Mouse (Mus musculus) lung, postnatal 0 days (tissue): ENCODE measurements around the gene Tuba3b.

ENCODE experiments used
- CTCF ChIP-seq: IDR thresholded peaks from 2 replicates; pipeline ENCODE4 v1.5.1; 2016; ENCODE audit warnings: antibody characterized with exemption, mild to moderate bottlenecking
- EP300 ChIP-seq: IDR thresholded peaks from 2 replicates; pipeline ENCODE4 v1.6.1; 2016; ENCODE audit warnings: antibody characterized with exemption, mild to moderate bottlenecking, control low read depth

DNA sequence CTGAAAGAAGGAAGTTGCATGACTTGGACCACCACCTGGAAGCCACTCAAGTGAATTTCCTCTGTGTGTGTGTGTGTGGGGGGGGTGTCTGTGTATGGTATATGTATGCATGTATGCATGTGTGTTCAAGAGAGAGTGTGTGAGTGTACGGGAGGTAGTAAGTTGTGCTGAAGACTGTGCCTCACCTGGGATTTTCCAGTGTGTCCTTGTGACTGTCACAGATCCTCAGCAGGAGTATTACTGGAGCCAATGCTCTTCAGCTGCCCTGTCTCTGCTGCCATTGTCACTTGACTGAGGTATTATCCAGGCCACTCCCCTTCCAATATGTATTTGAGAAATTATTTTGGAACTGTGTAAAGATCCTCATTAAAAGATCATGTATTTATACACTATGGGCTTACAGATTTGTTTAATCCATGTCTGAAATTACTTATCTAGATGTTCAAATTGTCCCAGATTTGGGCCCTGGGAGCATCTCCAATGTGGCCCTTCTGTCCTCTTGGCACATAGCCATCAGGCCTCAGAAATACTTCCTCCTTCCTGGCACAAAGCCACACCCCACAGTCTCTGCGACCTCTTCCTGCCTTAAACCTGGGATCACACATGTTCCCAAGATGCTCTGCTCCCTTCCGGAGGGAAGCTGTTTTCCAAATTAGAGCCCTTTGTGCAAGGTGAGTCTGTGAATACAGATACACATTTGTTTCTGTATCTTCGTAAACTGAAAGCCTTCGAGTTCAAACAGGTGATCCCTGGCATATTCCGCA, 42.1 kb upstream of the Tuba3b start:
- TF ChIP-seq CTCF (no peak), EP300 (no peak)
